Comparison of ENCODE assay signal across 18 mouse cellular contexts in genomic region chr2:25267746-25268309, GRCm38 (mm10). TPM values are rescaled to one million over a fixed set of nuclear protein-coding genes. Genes with fewer than 3 reads are reported as not detected.
DNase-seq lines count a peak whose midpoint lies in the region; ATAC-seq and TF ChIP-seq lines count a peak whose summit lies in the region.
"Had no signal": no experiment of that assay in that cellular context is flagged by ENCODE, and none has a peak within 500 bp of the region (broad histone marks: within the 10 kb centered on the region; RNA-seq: fewer than 3 reads in every experiment).

No protein-coding gene starts in this region.

- TF ChIP-seq CTCF in midbrain, postnatal 0 days (IDR thresholded peaks at IDR 0.05) = no peak

- peaks cover 19% of the 10 kb centered on the region for H3K36me3 ChIP-seq in hindbrain, embryonic 12.5 days
- H3K36me3 ChIP-seq in hindbrain, embryonic 10.5 days = peaks cover 37% of the 10 kb centered on the region
- peaks cover 28% of the 10 kb centered on the region for H3K36me3 ChIP-seq in midbrain, postnatal 0 days (ENCODE audit: insufficient read depth, low read length)
- peaks cover 13% of the 10 kb centered on the region for H3K36me3 ChIP-seq in midbrain, embryonic 15.5 days (replicated peaks)
- H3K36me3 ChIP-seq in intestine, embryonic 16.5 days (ENCODE audit: control insufficient read depth, insufficient read depth, low read length) = peaks cover 11% of the 10 kb centered on the region
- peaks cover 8% of the 10 kb centered on the region; the same call in 1 of the 2 replicates for H3K36me3 ChIP-seq in stomach, embryonic 16.5 days (ENCODE audit: control insufficient read depth, insufficient read depth, low read length)

- H3K9me3 ChIP-seq in hindbrain, embryonic 12.5 days (replicated peaks) = no peaks in the 10 kb centered on the region
- H3K9me3 ChIP-seq in hindbrain, embryonic 10.5 days = no peaks in the 10 kb centered on the region
- H3K9me3 ChIP-seq in midbrain, postnatal 0 days (ENCODE audit: low read length) = no peaks in the 10 kb centered on the region
- no peaks in the 10 kb centered on the region for H3K9me3 ChIP-seq in midbrain, embryonic 15.5 days
- H3K9me3 ChIP-seq in intestine, embryonic 16.5 days (ENCODE audit: control insufficient read depth, low read length) = no peaks in the 10 kb centered on the region
- no peaks in the 10 kb centered on the region for H3K9me3 ChIP-seq in stomach, embryonic 16.5 days (replicated peaks; ENCODE audit: control insufficient read depth, low read length)
- H3K9me3 ChIP-seq: heart, embryonic 10.5 days had no signal

- 0 out of 2 replicates have a peak overlapping the region, but pooled peaks have one; percentile 11 for H3K4me2 ChIP-seq in hindbrain, embryonic 12.5 days (replicated peaks)
- no peak overlapping the region for H3K4me2 ChIP-seq in midbrain, postnatal 0 days (ENCODE audit: low read depth, low read length, poor library complexity, severe bottlenecking)
- no peak overlapping the region for H3K4me2 ChIP-seq in midbrain, embryonic 15.5 days
- peak overlapping the region; percentile 96; the same call in 1 of the 2 replicates for H3K4me2 ChIP-seq in intestine, embryonic 16.5 days (ENCODE audit: low read depth, low read length)
- peak overlapping the region; percentile 85; the same call in 1 of the 2 replicates for H3K4me2 ChIP-seq in stomach, embryonic 16.5 days (ENCODE audit: low read depth, low read length)
- H3K4me2 ChIP-seq: lung, embryonic 14.5 days had no signal

- no peak overlapping the region for H3K9ac ChIP-seq in hindbrain, embryonic 12.5 days
- 0 out of 2 replicates have a peak overlapping the region, but pooled peaks have one; percentile 4 for H3K9ac ChIP-seq in midbrain, postnatal 0 days (replicated peaks; ENCODE audit: low read length, poor library complexity, severe bottlenecking)
- H3K9ac ChIP-seq in midbrain, embryonic 15.5 days = no peak overlapping the region
- peak overlapping the region; percentile 87; the same call in 1 of the 2 replicates for H3K9ac ChIP-seq in intestine, embryonic 16.5 days (ENCODE audit: low read depth, low read length)
- no peak overlapping the region; the same call in 1 of the 2 replicates for H3K9ac ChIP-seq in stomach, embryonic 16.5 days (ENCODE audit: low read length)
- H3K9ac ChIP-seq: lung, embryonic 14.5 days had no signal

- 73% methylated on average over 4 of the region's 4 CpGs for WGBS in hindbrain, embryonic 12.5 days
- 80% methylated on average over 4 of the region's 4 CpGs for WGBS in hindbrain, embryonic 10.5 days
- 68% methylated on average over 4 of the region's 4 CpGs for WGBS in midbrain, postnatal 0 days
- 70% methylated on average over 4 of the region's 4 CpGs for WGBS in midbrain, embryonic 15.5 days
- WGBS in intestine, embryonic 16.5 days = 78% methylated on average over 4 of the region's 4 CpGs
- 67% methylated on average over 4 of the region's 4 CpGs for WGBS in stomach, embryonic 16.5 days

- H3K27ac ChIP-seq in hindbrain, embryonic 12.5 days = no peak overlapping the region
- no peak overlapping the region for H3K27ac ChIP-seq in hindbrain, embryonic 10.5 days
- H3K27ac ChIP-seq in midbrain, postnatal 0 days (ENCODE audit: low read depth, low read length) = no peak overlapping the region
- no peak overlapping the region for H3K27ac ChIP-seq in midbrain, embryonic 15.5 days
- peak overlapping the region; percentile 96 for H3K27ac ChIP-seq in intestine, embryonic 16.5 days (ENCODE audit: low read length)
- H3K27ac ChIP-seq in stomach, embryonic 16.5 days (ENCODE audit: low read length) = peak overlapping the region; percentile 90
- H3K27ac ChIP-seq: heart, embryonic 10.5 days had no signal

- peaks cover 23% of the 10 kb centered on the region for H3K27me3 ChIP-seq in hindbrain, embryonic 12.5 days
- peaks cover 26% of the 10 kb centered on the region for H3K27me3 ChIP-seq in hindbrain, embryonic 10.5 days (ENCODE audit: insufficient read depth, poor library complexity, severe bottlenecking)
- H3K27me3 ChIP-seq in midbrain, postnatal 0 days (ENCODE audit: insufficient read depth, low read length) = peaks cover 3% of the 10 kb centered on the region; the same call in 1 of the 2 replicates
- peaks cover 8% of the 10 kb centered on the region; the same call in 1 of the 2 replicates for H3K27me3 ChIP-seq in midbrain, embryonic 15.5 days (replicated peaks)
- H3K27me3 ChIP-seq in intestine, embryonic 16.5 days (replicated peaks; ENCODE audit: control insufficient read depth, insufficient read depth, low read length) = peaks cover 5% of the 10 kb centered on the region; the same call in 1 of the 2 replicates
- peaks cover 7% of the 10 kb centered on the region; the same call in 1 of the 2 replicates for H3K27me3 ChIP-seq in stomach, embryonic 16.5 days (ENCODE audit: control insufficient read depth, insufficient read depth, low read length)

- no peak for ATAC-seq in hindbrain, embryonic 12.5 days (ENCODE audit: low FRiP score)
- no peak for ATAC-seq in midbrain, postnatal 0 days (ENCODE audit: low FRiP score)
- no peak for ATAC-seq in midbrain, embryonic 15.5 days (replicated peaks)
- no peak for ATAC-seq in intestine, embryonic 16.5 days
- no peak for ATAC-seq in stomach, embryonic 16.5 days (ENCODE audit: insufficient read depth, low FRiP score)
- ATAC-seq: forebrain, embryonic 16.5 days had no signal

- peaks cover 62% of the 10 kb centered on the region for H3K4me1 ChIP-seq in hindbrain, embryonic 12.5 days
- peaks cover 65% of the 10 kb centered on the region for H3K4me1 ChIP-seq in hindbrain, embryonic 10.5 days (replicated peaks)
- H3K4me1 ChIP-seq in midbrain, postnatal 0 days (ENCODE audit: insufficient read depth, low read length) = peaks cover 47% of the 10 kb centered on the region
- peaks cover 65% of the 10 kb centered on the region for H3K4me1 ChIP-seq in midbrain, embryonic 15.5 days
- peaks cover 52% of the 10 kb centered on the region for H3K4me1 ChIP-seq in intestine, embryonic 16.5 days (ENCODE audit: control insufficient read depth, insufficient read depth, low read length)
- peaks cover 45% of the 10 kb centered on the region for H3K4me1 ChIP-seq in stomach, embryonic 16.5 days (ENCODE audit: control insufficient read depth, insufficient read depth, low read length)

- H3K4me3 ChIP-seq in hindbrain, embryonic 12.5 days = no peak overlapping the region
- no peak overlapping the region for H3K4me3 ChIP-seq in hindbrain, embryonic 10.5 days
- H3K4me3 ChIP-seq in midbrain, postnatal 0 days (ENCODE audit: low read depth, low read length) = no peak overlapping the region
- no peak overlapping the region for H3K4me3 ChIP-seq in midbrain, embryonic 15.5 days
- H3K4me3 ChIP-seq in intestine, embryonic 16.5 days (ENCODE audit: low read length) = peak overlapping the region; percentile 93; the same call in 1 of the 2 replicates
- H3K4me3 ChIP-seq in stomach, embryonic 16.5 days (replicated peaks; ENCODE audit: low read length) = peak overlapping the region; percentile 14; the same call in 1 of the 2 replicates
- H3K4me3 ChIP-seq: heart, embryonic 10.5 days had no signal

- no peak for DNase-seq in hindbrain, embryonic 10.5 days (ENCODE audit: low spot score)
- no peak for DNase-seq in midbrain, postnatal 0 days (ENCODE audit: low spot score)
- no peak for DNase-seq in kidney, adult 11 months
- DNase-seq in left cerebral cortex, adult 8-10 months (ENCODE audit: low spot score in 2 of 2) = no peak
- DNase-seq: gastrocnemius, postnatal 14 days; lung, embryonic 14.5 days; thymus, postnatal 25 days had no signal

RNA-seq across cellular contexts. Expression of gene Ssna1, which starts 4.4 kb away (rescaled TPM):
- 195 and 201 TPM in 2 replicates for polyA plus RNA-seq in hindbrain, embryonic 12.5 days (2016; fragmentation: Nextera tagmentation; extraction: Ambion mirVana)
- 248 and 259 TPM in 2 replicates for polyA plus RNA-seq in hindbrain, embryonic 10.5 days (2016; fragmentation: Nextera tagmentation; extraction: Ambion mirVana)
- total RNA-seq in midbrain, postnatal 0 days (2014; rRNA removed) = 71.7 and 83.9 TPM in 2 replicates
- polyA plus RNA-seq in midbrain, postnatal 0 days (2015; fragmentation: Nextera tagmentation; extraction: Ambion mirVana) = 158 and 172 TPM in 2 replicates
- polyA plus RNA-seq in midbrain, embryonic 15.5 days (2015; fragmentation: Nextera tagmentation; extraction: Ambion mirVana) = 186 and 197 TPM in 2 replicates
- 176 and 200 TPM in 2 replicates for polyA plus RNA-seq in intestine, embryonic 16.5 days (2015; fragmentation: Nextera tagmentation; extraction: Ambion mirVana)
- 199 TPM in 2 replicates for polyA plus RNA-seq in stomach, embryonic 16.5 days (2015; fragmentation: Nextera tagmentation; extraction: Ambion mirVana)
- 10 to 100 TPM; 57.5 to 67.8 (median 62.1) TPM for total RNA-seq in left cerebral cortex, adult 8-10 months (2022)

RNA-seq across cellular contexts. Expression of gene Anapc2, which starts 4.5 kb away (rescaled TPM):
- polyA plus RNA-seq in hindbrain, embryonic 12.5 days (2016; fragmentation: Nextera tagmentation; extraction: Ambion mirVana) = 147 and 152 TPM in 2 replicates
- polyA plus RNA-seq in hindbrain, embryonic 10.5 days (2016; fragmentation: Nextera tagmentation; extraction: Ambion mirVana) = 150 and 156 TPM in 2 replicates
- total RNA-seq in midbrain, postnatal 0 days (2014; rRNA removed) = 35.0 and 39.3 TPM in 2 replicates
- 103 and 107 TPM in 2 replicates for polyA plus RNA-seq in midbrain, postnatal 0 days (2015; fragmentation: Nextera tagmentation; extraction: Ambion mirVana)
- polyA plus RNA-seq in midbrain, embryonic 15.5 days (2015; fragmentation: Nextera tagmentation; extraction: Ambion mirVana) = 153 and 157 TPM in 2 replicates
- polyA plus RNA-seq in intestine, embryonic 16.5 days (2015; fragmentation: Nextera tagmentation; extraction: Ambion mirVana) = 91.4 and 97.3 TPM in 2 replicates
- 123 and 134 TPM in 2 replicates for polyA plus RNA-seq in stomach, embryonic 16.5 days (2015; fragmentation: Nextera tagmentation; extraction: Ambion mirVana)
- 100 to 1,000 TPM in 2 of 4 experiments, 10 to 100 TPM in 2; 88.6 to 111 (median 96.9) TPM for total RNA-seq in left cerebral cortex, adult 8-10 months (2022)

RNA-seq across cellular contexts. Expression of gene Tprn, which starts 5.4 kb away (rescaled TPM):
- polyA plus RNA-seq in hindbrain, embryonic 12.5 days (2016; fragmentation: Nextera tagmentation; extraction: Ambion mirVana) = 13.2 and 14.9 TPM in 2 replicates
- polyA plus RNA-seq in hindbrain, embryonic 10.5 days (2016; fragmentation: Nextera tagmentation; extraction: Ambion mirVana) = 8.1 and 9.5 TPM in 2 replicates
- total RNA-seq in midbrain, postnatal 0 days (2014; rRNA removed) = 23.7 and 45.5 TPM in 2 replicates
- 17.8 and 18.1 TPM in 2 replicates for polyA plus RNA-seq in midbrain, postnatal 0 days (2015; fragmentation: Nextera tagmentation; extraction: Ambion mirVana)
- 16.7 and 16.9 TPM in 2 replicates for polyA plus RNA-seq in midbrain, embryonic 15.5 days (2015; fragmentation: Nextera tagmentation; extraction: Ambion mirVana)
- 31.7 and 38.6 TPM in 2 replicates for polyA plus RNA-seq in intestine, embryonic 16.5 days (2015; fragmentation: Nextera tagmentation; extraction: Ambion mirVana)
- 17.9 and 19.0 TPM in 2 replicates for polyA plus RNA-seq in stomach, embryonic 16.5 days (2015; fragmentation: Nextera tagmentation; extraction: Ambion mirVana)
- 10 to 100 TPM; 26.5 to 30.6 (median 28.6) TPM for total RNA-seq in left cerebral cortex, adult 8-10 months (2022)

RNA-seq across cellular contexts. Expression of gene Tmem203, which starts 12.6 kb away (rescaled TPM):
- polyA plus RNA-seq in hindbrain, embryonic 12.5 days (2016; fragmentation: Nextera tagmentation; extraction: Ambion mirVana) = 16.5 and 18.6 TPM in 2 replicates
- polyA plus RNA-seq in hindbrain, embryonic 10.5 days (2016; fragmentation: Nextera tagmentation; extraction: Ambion mirVana) = 18.7 and 20.3 TPM in 2 replicates
- 34.4 and 47.8 TPM in 2 replicates for total RNA-seq in midbrain, postnatal 0 days (2014; rRNA removed)
- polyA plus RNA-seq in midbrain, postnatal 0 days (2015; fragmentation: Nextera tagmentation; extraction: Ambion mirVana) = 20.0 and 22.7 TPM in 2 replicates
- polyA plus RNA-seq in midbrain, embryonic 15.5 days (2015; fragmentation: Nextera tagmentation; extraction: Ambion mirVana) = 13.8 and 15.4 TPM in 2 replicates
- polyA plus RNA-seq in intestine, embryonic 16.5 days (2015; fragmentation: Nextera tagmentation; extraction: Ambion mirVana) = 22.3 and 23.1 TPM in 2 replicates
- 19.5 and 20.2 TPM in 2 replicates for polyA plus RNA-seq in stomach, embryonic 16.5 days (2015; fragmentation: Nextera tagmentation; extraction: Ambion mirVana)
- 10 to 100 TPM; 31.7 to 38.3 (median 36.3) TPM for total RNA-seq in left cerebral cortex, adult 8-10 months (2022)

RNA-seq across cellular contexts. Expression of gene Tmem210, which starts 20.1 kb away (rescaled TPM):
- polyA plus RNA-seq in hindbrain, embryonic 12.5 days (2016; fragmentation: Nextera tagmentation; extraction: Ambion mirVana) = not detected in 2 replicates
- polyA plus RNA-seq in hindbrain, embryonic 10.5 days (2016; fragmentation: Nextera tagmentation; extraction: Ambion mirVana) = not detected in 2 replicates
- total RNA-seq in midbrain, postnatal 0 days (2014; rRNA removed) = not detected in 2 replicates
- polyA plus RNA-seq in midbrain, postnatal 0 days (2015; fragmentation: Nextera tagmentation; extraction: Ambion mirVana) = not detected in 2 replicates
- not detected in 2 replicates for polyA plus RNA-seq in midbrain, embryonic 15.5 days (2015; fragmentation: Nextera tagmentation; extraction: Ambion mirVana)
- polyA plus RNA-seq in intestine, embryonic 16.5 days (2015; fragmentation: Nextera tagmentation; extraction: Ambion mirVana) = not detected in 2 replicates
- not detected in 2 replicates for polyA plus RNA-seq in stomach, embryonic 16.5 days (2015; fragmentation: Nextera tagmentation; extraction: Ambion mirVana)
- not detected for total RNA-seq in left cerebral cortex, adult 8-10 months (2022)
- total RNA-seq: common myeloid progenitor, adult 5-6 weeks; gastrocnemius, postnatal 14 days; hematopoietic stem cell, adult 5-6 weeks; left cerebral cortex, postnatal 36 days had no signal
- polyA plus RNA-seq: forebrain, embryonic 16.5 days; heart, embryonic 10.5 days; kidney, embryonic 16.5 days; lung, embryonic 14.5 days; stomach, embryonic 14.5 days had no signal

Comparison
In these comparisons a context has a peak if more than half of its experiments do, and no peak if none do; other contexts are left out.
1. H3K9ac ChIP-seq: peak in midbrain, postnatal 0 days (single experiment) and intestine, embryonic 16.5 days (single experiment); none in hindbrain, embryonic 12.5 days (single experiment), midbrain, embryonic 15.5 days (single experiment) and stomach, embryonic 16.5 days (single experiment).
2. H3K27ac ChIP-seq: peak in intestine, embryonic 16.5 days (single experiment) and stomach, embryonic 16.5 days (single experiment); none in hindbrain, embryonic 12.5 days (single experiment), hindbrain, embryonic 10.5 days (single experiment), midbrain, postnatal 0 days (single experiment) and midbrain, embryonic 15.5 days (single experiment).
3. H3K4me2 ChIP-seq: peak in hindbrain, embryonic 12.5 days (single experiment), intestine, embryonic 16.5 days (single experiment) and stomach, embryonic 16.5 days (single experiment); none in midbrain, postnatal 0 days (single experiment) and midbrain, embryonic 15.5 days (single experiment).
4. H3K4me3 ChIP-seq: peak in intestine, embryonic 16.5 days (single experiment) and stomach, embryonic 16.5 days (single experiment); none in hindbrain, embryonic 12.5 days (single experiment), hindbrain, embryonic 10.5 days (single experiment), midbrain, postnatal 0 days (single experiment) and midbrain, embryonic 15.5 days (single experiment).